Mouse (Mus musculus) T-helper 2 cell (primary cell): Measurements from ENCODE around the gene Lrrc32.

Experiments used
- in situ Hi-C: fragments of 300-600 bp; cut with MboI, MseI; formaldehyde crosslinking; loops from one replicate; pipeline ENCODE4 v1.15.1; 2025; ENCODE audit warnings: high pct_unique_total_duplicates

Lrrc32 gene

DNA sequence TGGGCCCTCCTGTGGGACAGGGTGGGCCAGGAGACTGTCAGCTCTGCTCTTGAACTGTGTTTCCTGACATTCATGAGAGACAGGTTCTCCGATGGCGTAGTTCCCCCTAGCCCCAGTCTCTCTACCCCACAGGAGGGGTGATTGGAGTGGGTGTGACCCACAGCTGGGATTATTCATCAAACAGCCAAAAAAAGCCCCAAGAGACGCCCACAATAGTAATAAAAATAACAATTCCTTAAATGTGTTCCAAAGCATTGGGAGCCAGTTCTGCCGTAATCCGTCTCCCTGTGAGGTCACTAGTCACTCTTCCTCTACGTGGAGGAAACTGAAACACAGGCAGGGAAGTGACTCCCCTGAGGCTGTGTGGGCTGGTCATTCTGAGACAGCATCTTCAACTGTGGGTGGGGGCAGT, 53.7 kb downstream of the Lrrc32 start:
- in situ Hi-C loops, result no loop called here

DNA sequence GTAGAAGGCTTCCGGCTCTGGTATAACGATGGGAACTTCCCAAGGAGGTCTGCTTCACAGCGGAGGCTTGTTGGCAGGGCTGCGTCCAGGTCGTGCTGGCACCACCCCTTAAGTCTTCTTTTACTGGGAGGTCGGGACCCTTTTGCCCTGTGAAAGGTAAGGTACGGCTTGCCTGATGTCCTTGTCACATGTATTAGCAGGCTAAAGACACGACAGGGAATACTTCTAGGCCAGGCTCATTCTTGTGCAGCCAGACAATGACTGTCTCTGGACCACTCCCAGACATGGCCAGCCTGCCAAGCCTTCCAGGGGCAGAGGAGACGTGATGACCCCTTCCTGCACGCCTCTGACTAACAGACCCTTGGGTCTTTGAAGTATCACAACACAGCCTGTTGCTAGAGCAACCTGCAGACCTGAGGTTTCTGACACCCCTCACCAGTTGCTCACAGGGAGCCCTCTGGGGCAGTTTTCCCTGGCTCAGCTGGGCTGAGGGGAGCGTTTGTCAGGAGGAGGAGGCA, 54.8 kb downstream of the Lrrc32 start:
- in situ Hi-C loops, result no loop called here

- in situ Hi-C loops, result no loop called here
Measured at GRCm38 (mm10) chr7:98544556-98544955, 55.5 kb downstream of the Lrrc32 start.

DNA sequence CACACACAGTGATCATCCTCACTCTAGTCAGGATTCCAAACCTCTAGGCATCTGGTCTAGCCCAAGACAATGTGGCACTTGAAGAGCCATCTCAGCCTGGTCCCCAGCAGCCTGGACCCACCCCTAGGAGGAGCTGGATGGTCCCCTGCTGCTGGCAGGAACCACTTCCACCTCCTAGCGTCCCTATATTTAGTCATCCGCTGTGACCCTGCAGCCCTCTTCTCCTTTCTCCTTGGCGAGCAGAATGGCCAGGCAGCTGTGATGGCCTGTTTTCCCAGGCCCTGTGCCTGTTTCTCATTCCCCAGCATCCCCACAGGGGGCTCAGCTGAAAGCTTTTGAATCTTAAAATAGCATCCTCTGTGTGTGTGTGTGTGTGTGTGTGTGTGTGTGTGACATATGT, 59.8 kb downstream of the Lrrc32 start:
- in situ Hi-C loops, result no loop called here

- in situ Hi-C loops, result no loop called here
Measured at GRCm38 (mm10) chr7:98550596-98550995, 61.5 kb downstream of the Lrrc32 start.

- in situ Hi-C loops, result no loop called here
Measured at GRCm38 (mm10) chr7:98551041-98551440, 62.0 kb downstream of the Lrrc32 start.
